Mouse (Mus musculus): ENCODE data around the gene Psg16. TPM values are rescaled to one million over a fixed set of nuclear protein-coding genes. Genes with fewer than 3 reads are reported as not detected.
A peak's percentile ranks its signal among the peaks of the same experiment; 100 is the strongest.

Psg16 gene
- total and polyA plus RNA-seq, 3 experiments, result 0.27 TPM; not detected in 2

DNA sequence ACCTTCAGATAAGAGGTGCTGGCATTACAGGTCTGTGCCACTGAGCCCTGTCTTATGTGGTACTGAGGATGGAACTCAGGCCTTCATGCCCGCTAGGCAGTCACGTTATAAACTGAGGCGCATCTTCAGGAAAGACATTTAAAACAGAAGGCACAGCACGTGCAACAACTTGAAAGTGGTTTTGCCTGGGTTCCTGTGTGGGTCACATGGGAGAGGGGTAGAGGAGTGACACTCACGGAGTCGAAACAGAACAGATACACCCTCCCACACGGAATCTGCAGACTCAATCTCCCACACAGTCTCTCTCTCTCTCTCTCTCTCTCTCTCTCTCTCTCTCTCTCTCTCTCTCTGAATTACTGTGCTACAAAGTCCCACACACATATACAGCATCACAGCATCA lies 43.6 kb upstream of the Psg16 start:
- Histone ChIP-seq H3K9me3 (replicated peaks; ENCODE audit: low read length) (no peaks in the 10 kb centered on the region), H3K79me2 (replicated peaks; ENCODE audit: control insufficient read depth, extremely low read depth, insufficient read depth, poor library complexity, severe bottlenecking) (peaks cover 18% of the 10 kb centered on the region), H3K4me2 (ENCODE audit: insufficient read depth, low read depth, poor library complexity, severe bottlenecking) (no peak overlapping the region), H3K27ac (ENCODE audit: insufficient read depth, low read depth) (no peak overlapping the region), H3K4me1 (ENCODE audit: control insufficient read depth in 1 of 2, insufficient read depth in 2 of 2) (peaks cover 4 to 12% of the 10 kb centered on the region in 2 experiments; a peak in 2 of 4 replicates), H3K27me3 (replicated peaks) (peaks cover 6% of the 10 kb centered on the region), H3K9ac (ENCODE audit: insufficient read depth, low read depth) (no peak overlapping the region), H3K4me3 (replicated peaks in 1 of 3; ENCODE audit: low read depth in 2 of 3, low read length in 2 of 3, poor library complexity in 1 of 3) (no peak overlapping the region), H3K36me3 (replicated peaks in 1 of 2; ENCODE audit: control insufficient read depth in 1 of 2, insufficient read depth in 1 of 2, low read length in 1 of 2) (no peaks in the 10 kb centered on the region)
- TF ChIP-seq USF1 (IDR thresholded peaks at IDR 0.05; ENCODE audit: low read depth, low read length), result no peak
- TF ChIP-seq KAT2A (IDR thresholded peaks at IDR 0.05; ENCODE audit: insufficient replicate concordance, low read length), result no peak
- no peak for TF ChIP-seq CHD1 (IDR thresholded peaks at IDR 0.05; ENCODE audit: low read depth, low read length)
- no peak for TF ChIP-seq EP300 (IDR thresholded peaks at IDR 0.05; ENCODE audit: low read length)
- peak; percentile 29; the same call in 1 of the 2 replicates for TF ChIP-seq BHLHE40 (IDR thresholded peaks at IDR 0.05; ENCODE audit: low read depth, low read length)
- no peak for TF ChIP-seq GABPA (IDR thresholded peaks at IDR 0.05; ENCODE audit: insufficient replicate concordance, low read depth, low read length)
- DNase-seq (ENCODE audit: extremely low read depth), result no peak
- dilution Hi-C loops (cut with MboI; ENCODE audit: extremely low pct_ligation_motif_present, extremely low pct_unique_long_range_greater_than_20kb, low sequenced_read_pairs), result no loop called here
- in situ Hi-C loops (cut with MboI; ENCODE audit: low pct_ligation_motif_present, low pct_unique_long_range_greater_than_20kb, low sequenced_read_pairs), result no loop called here

DNA sequence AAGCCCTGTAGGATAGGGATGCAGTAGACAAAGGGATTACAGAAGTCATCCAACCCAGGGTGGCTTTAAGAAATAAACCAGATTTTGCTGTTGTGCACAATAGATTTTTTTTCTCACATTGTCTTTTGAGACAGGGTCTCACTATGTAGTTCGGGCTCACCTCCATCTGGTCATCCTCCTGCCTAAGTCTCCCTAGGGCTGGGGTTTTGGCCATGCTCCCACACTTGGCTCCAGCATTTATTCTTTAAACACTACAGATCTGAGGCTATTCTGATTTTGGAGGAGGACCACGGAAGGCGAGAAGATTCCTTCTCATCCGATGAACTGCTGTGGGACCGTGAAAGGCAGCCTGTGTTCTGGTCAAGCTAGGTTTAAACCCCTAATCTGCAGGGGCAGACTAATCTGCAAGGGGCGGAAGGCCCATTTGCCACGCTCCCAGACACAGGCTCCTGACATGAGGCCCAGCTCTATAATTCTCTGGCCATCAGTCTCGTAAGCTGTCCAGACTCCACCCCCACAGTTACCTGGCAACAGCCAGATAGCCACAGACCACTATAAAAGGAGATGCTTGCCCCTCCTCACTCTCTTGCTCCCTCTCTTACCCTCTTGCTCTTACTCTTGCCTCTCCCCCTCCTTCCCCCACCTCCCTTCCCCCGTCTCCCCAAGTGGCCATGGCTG lies 35.7 kb upstream of the Psg16 start:
- in situ Hi-C loops (cut with MboI; ENCODE audit: low pct_ligation_motif_present, low pct_unique_long_range_greater_than_20kb, low sequenced_read_pairs) (no loop called here), dilution Hi-C loops (cut with MboI; ENCODE audit: extremely low pct_ligation_motif_present, extremely low pct_unique_long_range_greater_than_20kb, low sequenced_read_pairs) (no loop called here)
- Histone ChIP-seq H3K4me2 (ENCODE audit: insufficient read depth, low read depth, poor library complexity, severe bottlenecking) (no peak overlapping the region), H3K4me3 (replicated peaks in 1 of 3; ENCODE audit: low read depth in 2 of 3, low read length in 2 of 3, poor library complexity in 1 of 3) (no peak overlapping the region), H3K79me2 (replicated peaks; ENCODE audit: control insufficient read depth, extremely low read depth, insufficient read depth, poor library complexity, severe bottlenecking) (no peaks in the 10 kb centered on the region), H3K4me1 (ENCODE audit: control insufficient read depth in 1 of 2, insufficient read depth in 2 of 2) (no peaks in the 10 kb centered on the region), H3K27ac (ENCODE audit: insufficient read depth, low read depth) (no peak overlapping the region), H3K9me3 (replicated peaks; ENCODE audit: low read length) (no peaks in the 10 kb centered on the region), H3K9ac (ENCODE audit: insufficient read depth, low read depth) (no peak overlapping the region), H3K27me3 (replicated peaks) (peaks cover 4% of the 10 kb centered on the region), H3K36me3 (replicated peaks in 1 of 2; ENCODE audit: control insufficient read depth in 1 of 2, insufficient read depth in 1 of 2, low read length in 1 of 2) (no peaks in the 10 kb centered on the region)
- DNase-seq (ENCODE audit: extremely low read depth), result no peak
- TF ChIP-seq TBP (conservative IDR thresholded peaks at IDR 0.05; ENCODE audit: low read depth, low read length), result no peak
- TF ChIP-seq NRF1 (IDR thresholded peaks at IDR 0.05; ENCODE audit: low read depth, low read length), result no peak
- TF ChIP-seq UBTF (IDR thresholded peaks at IDR 0.05; ENCODE audit: low read depth, low read length), result no peak
- no peak for TF ChIP-seq ETS1 (conservative IDR thresholded peaks at IDR 0.05; ENCODE audit: low read depth, low read length)
- TF ChIP-seq RCOR1 (conservative IDR thresholded peaks at IDR 0.05; ENCODE audit: low read depth, low read length), result no peak
- no peak for TF ChIP-seq MAFK (IDR thresholded peaks at IDR 0.05; ENCODE audit: insufficient replicate concordance, low read length)

DNA sequence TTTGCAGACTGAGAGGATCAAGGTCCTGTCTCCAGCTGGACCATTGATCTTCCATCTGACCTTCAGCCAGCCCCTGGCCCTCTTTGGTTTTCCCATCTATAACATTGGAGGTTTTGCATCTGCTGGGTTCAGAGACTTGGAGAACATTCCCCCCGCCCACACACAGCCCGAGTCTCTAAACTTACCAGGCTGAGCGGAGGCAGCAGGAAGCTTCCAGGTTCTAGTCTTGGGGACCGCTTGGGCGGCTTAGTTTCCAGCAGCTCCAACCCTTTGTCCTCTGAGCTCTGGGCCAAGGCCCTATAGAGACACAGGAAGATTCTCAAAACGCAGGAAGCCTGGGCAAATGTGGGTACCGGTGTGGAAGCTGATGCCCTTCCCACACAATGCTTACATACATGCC lies 34.5 kb upstream of the Psg16 start:
- Histone ChIP-seq H3K4me1 (ENCODE audit: control insufficient read depth in 1 of 2, insufficient read depth in 2 of 2) (no peaks in the 10 kb centered on the region), H3K27me3 (replicated peaks) (peaks cover 2% of the 10 kb centered on the region), H3K4me2 (ENCODE audit: insufficient read depth, low read depth, poor library complexity, severe bottlenecking) (no peak overlapping the region), H3K9ac (ENCODE audit: insufficient read depth, low read depth) (no peak overlapping the region), H3K9me3 (replicated peaks; ENCODE audit: low read length) (peaks cover 2% of the 10 kb centered on the region), H3K27ac (ENCODE audit: insufficient read depth, low read depth) (no peak overlapping the region), H3K4me3 (replicated peaks in 1 of 3; ENCODE audit: low read depth in 2 of 3, low read length in 2 of 3, poor library complexity in 1 of 3) (no peak overlapping the region), H3K79me2 (replicated peaks; ENCODE audit: control insufficient read depth, extremely low read depth, insufficient read depth, poor library complexity, severe bottlenecking) (no peaks in the 10 kb centered on the region), H3K36me3 (replicated peaks in 1 of 2; ENCODE audit: control insufficient read depth in 1 of 2, insufficient read depth in 1 of 2, low read length in 1 of 2) (no peaks in the 10 kb centered on the region)
- in situ Hi-C loops (cut with MboI; ENCODE audit: low pct_ligation_motif_present, low pct_unique_long_range_greater_than_20kb, low sequenced_read_pairs) (no loop called here), dilution Hi-C loops (cut with MboI; ENCODE audit: extremely low pct_ligation_motif_present, extremely low pct_unique_long_range_greater_than_20kb, low sequenced_read_pairs) (no loop called here)
- TF ChIP-seq KAT2A (IDR thresholded peaks at IDR 0.05; ENCODE audit: insufficient replicate concordance, low read length) (no peak), ZMIZ1 (IDR thresholded peaks at IDR 0.05; ENCODE audit: low read depth, low read length) (no peak), SIN3A (IDR thresholded peaks at IDR 0.05; ENCODE audit: low read length) (no peak), TBP (conservative IDR thresholded peaks at IDR 0.05; ENCODE audit: low read depth, low read length) (no peak), E2F4 (IDR thresholded peaks at IDR 0.05; ENCODE audit: insufficient replicate concordance, low read depth, low read length) (no peak), USF1 (IDR thresholded peaks at IDR 0.05; ENCODE audit: low read depth, low read length) (no peak)
- no peak for DNase-seq (ENCODE audit: extremely low read depth)
